Mouse (Mus musculus) cerebellum, postnatal 4 days (tissue): ENCODE measurements around the gene Ppfia2.
A peak's percentile ranks its signal among the peaks of the same experiment; 100 is the strongest.

ENCODE experiments used
- DNase-seq, 2 experiments: peaks; one replicate each; pipeline ENCODE4 v3.0.0; 2022; ENCODE audit warnings: low spot score in 2 of 2, mixed read lengths in 1 of 2

Gene Ppfia2

GRCm38 (mm10) chr10:106665221-106665620 lies 195.1 kb downstream of the Ppfia2 start:
- DNase-seq: no peak

GRCm38 (mm10) chr10:106670170-106670569 lies 200.0 kb downstream of the Ppfia2 start:
- DNase-seq: no peak

GRCm38 (mm10) chr10:106681395-106681794 lies 211.3 kb downstream of the Ppfia2 start:
- peak in 1 of 2 experiments; percentile 3 for DNase-seq

- DNase-seq: no peak
Measured at GRCm38 (mm10) chr10:106685519-106685918, 215.4 kb downstream of the Ppfia2 start.

- no peak for DNase-seq
Measured at GRCm38 (mm10) chr10:106719936-106720335, 249.8 kb downstream of the Ppfia2 start.

- peak in 1 of 2 experiments; percentile 5 for DNase-seq
Measured at GRCm38 (mm10) chr10:106732265-106732664, 262.1 kb downstream of the Ppfia2 start.

GRCm38 (mm10) chr10:106736230-106737063 lies 266.3 kb downstream of the Ppfia2 start:
- no peak for DNase-seq

GRCm38 (mm10) chr10:106738190-106738589 lies 268.1 kb downstream of the Ppfia2 start:
- DNase-seq: no peak

- no peak for DNase-seq
Measured at GRCm38 (mm10) chr10:106744966-106745365, 274.8 kb downstream of the Ppfia2 start.

GRCm38 (mm10) chr10:106761061-106761460 lies 290.9 kb downstream of the Ppfia2 start:
- DNase-seq: no peak

GRCm38 (mm10) chr10:106763785-106764184 lies 293.6 kb downstream of the Ppfia2 start:
- DNase-seq: no peak

GRCm38 (mm10) chr10:106775571-106775970 lies 305.4 kb downstream of the Ppfia2 start:
- no peak for DNase-seq

GRCm38 (mm10) chr10:106815447-106815846 lies 345.3 kb downstream of the Ppfia2 start:
- DNase-seq: no peak

- DNase-seq: no peak
Measured at GRCm38 (mm10) chr10:106818381-106818780, 348.2 kb downstream of the Ppfia2 start.

GRCm38 (mm10) chr10:106824215-106824614 lies 354.1 kb downstream of the Ppfia2 start:
- DNase-seq: no peak

GRCm38 (mm10) chr10:106838476-106838875 lies 368.3 kb downstream of the Ppfia2 start:
- DNase-seq: no peak

GRCm38 (mm10) chr10:106858106-106858505 lies 388.0 kb downstream of the Ppfia2 start:
- no peak for DNase-seq

- DNase-seq: no peak
Measured at GRCm38 (mm10) chr10:106870233-106870632, 400.1 kb downstream of the Ppfia2 start.

- DNase-seq: no peak
Measured at GRCm38 (mm10) chr10:106871847-106872246, 401.7 kb downstream of the Ppfia2 start.

GRCm38 (mm10) chr10:106872714-106873113 lies 402.6 kb downstream of the Ppfia2 start:
- no peak for DNase-seq

- DNase-seq: no peak
Measured at GRCm38 (mm10) chr10:106881330-106881729, 411.2 kb downstream of the Ppfia2 start.

GRCm38 (mm10) chr10:106896351-106896750 lies 426.2 kb downstream of the Ppfia2 start:
- DNase-seq: no peak

- no peak for DNase-seq
Measured at GRCm38 (mm10) chr10:106910108-106910507, 440.0 kb downstream of the Ppfia2 start.
